ENCODE assay signal across 24 mouse cellular contexts in genomic region chr6:52440160-52440559, GRCm38 (mm10).
A peak's percentile ranks its signal among the peaks of the same experiment; 100 is the strongest.
DNase-seq lines count a peak whose midpoint lies in the region; ATAC-seq and TF ChIP-seq lines count a peak whose summit lies in the region.
"Had no signal": no experiment of that assay in that cellular context is flagged by ENCODE, and none has a peak within 500 bp of the region (broad histone marks: within the 10 kb centered on the region; RNA-seq: fewer than 3 reads in every experiment).

No protein-coding gene starts in this region.

- 65% methylated on average over 3 of the region's 3 CpGs for WGBS in stomach, postnatal 0 days

- ATAC-seq in stomach, postnatal 0 days (ENCODE audit: low FRiP score, low TSS enrichment), result peak; percentile 54; the same call in 1 of the 2 replicates
- no peak for ATAC-seq in cerebellum, adult (ENCODE audit: insufficient number of reproducible peaks, low FRiP score, low TSS enrichment)
- ATAC-seq: forebrain, embryonic 14.5 days; forebrain, embryonic 16.5 days; Patski had no signal

- no peaks in the 10 kb centered on the region for H3K9me3 ChIP-seq in stomach, postnatal 0 days (ENCODE audit: control insufficient read depth, low read length)
- H3K9me3 ChIP-seq: embryonic facial prominence, embryonic 13.5 days; embryonic facial prominence, embryonic 15.5 days; forebrain, embryonic 10.5 days; forebrain, embryonic 12.5 days; G1E had no signal

- no peak overlapping the region for H3K27ac ChIP-seq in stomach, postnatal 0 days (replicated peaks)
- H3K27ac ChIP-seq: embryonic facial prominence, embryonic 13.5 days; embryonic facial prominence, embryonic 15.5 days; forebrain, embryonic 10.5 days; forebrain, embryonic 12.5 days had no signal

- no peak overlapping the region for H3K4me3 ChIP-seq in stomach, postnatal 0 days (ENCODE audit: low read depth, low read length)
- H3K4me3 ChIP-seq: embryonic facial prominence, embryonic 13.5 days; embryonic facial prominence, embryonic 15.5 days; erythroblast, embryonic 14.5 days; forebrain, embryonic 10.5 days; forebrain, embryonic 12.5 days had no signal

- H3K27me3 ChIP-seq in stomach, postnatal 0 days (ENCODE audit: control insufficient read depth, insufficient read depth, low read length), result no peaks in the 10 kb centered on the region
- H3K27me3 ChIP-seq: Patski had no signal

- DNase-seq in ES-CJ7 (ENCODE audit: low read depth, low spot score), result peak; percentile 70
- DNase-seq in R1 (ENCODE audit: low read depth, low spot score), result peak; percentile 82
- no peak for DNase-seq in stomach, postnatal 0 days (ENCODE audit: low spot score)
- no peak for DNase-seq in kidney, postnatal 10 days
- no peak for DNase-seq in left cerebral cortex, adult 9 months (ENCODE audit: low spot score in 2 of 2)
- DNase-seq: adrenal gland, adult 2 months; adrenal gland, postnatal 10 days; adrenal gland, postnatal 25 days; cerebellum, adult 11-12 months; cerebellum, adult 2 months; cerebellum, adult 9-10 months; cerebellum, postnatal 10 days; cerebellum, postnatal 36 days; embryo, embryonic 11 days had no signal

- H3K4me1 ChIP-seq in stomach, postnatal 0 days (replicated peaks; ENCODE audit: control insufficient read depth, insufficient read depth), result no peaks in the 10 kb centered on the region

- H3K4me2 ChIP-seq in stomach, postnatal 0 days (replicated peaks; ENCODE audit: low read depth), result no peak overlapping the region
- H3K4me2 ChIP-seq: embryonic facial prominence, embryonic 13.5 days; embryonic facial prominence, embryonic 15.5 days; forebrain, embryonic 12.5 days had no signal

- no peak for TF ChIP-seq EP300 in stomach, postnatal 0 days (optimal IDR thresholded peaks at IDR 0.05)

- no peak overlapping the region for H3K9ac ChIP-seq in stomach, postnatal 0 days (ENCODE audit: low read length)
- H3K9ac ChIP-seq: embryonic facial prominence, embryonic 13.5 days; embryonic facial prominence, embryonic 15.5 days; forebrain, embryonic 12.5 days had no signal

- no peak for TF ChIP-seq CTCF in stomach, postnatal 0 days (IDR thresholded peaks at IDR 0.05; ENCODE audit: low read depth)

- H3K36me3 ChIP-seq in stomach, postnatal 0 days (ENCODE audit: control insufficient read depth, insufficient read depth, low read length), result no peaks in the 10 kb centered on the region
- H3K36me3 ChIP-seq: embryonic facial prominence, embryonic 13.5 days; embryonic facial prominence, embryonic 15.5 days; forebrain, embryonic 10.5 days; forebrain, embryonic 12.5 days; G1E had no signal

Comparison
In these comparisons a context has a peak if more than half of its experiments do, and no peak if none do; other contexts are left out.
1. DNase-seq: peak in ES-CJ7 (single experiment) and R1 (single experiment); none in stomach, postnatal 0 days (single experiment), kidney, postnatal 10 days (single experiment) and left cerebral cortex, adult 9 months (0 of 2).